Mouse (Mus musculus): ENCODE results near the gene Zfp865. TPM values are rescaled to one million over a fixed set of nuclear protein-coding genes. Genes with fewer than 3 reads are reported as not detected.
"Not testable (repeated sequence)": the region's sequence is repeated elsewhere in the genome, so short reads cannot be mapped to it uniquely, and the experiment has no call there.

Zfp865 gene
- polyA plus RNA-seq, 1 experiment = 52.4 TPM

- TF ChIP-seq CTCF (IDR thresholded peaks at IDR 0.05; ENCODE audit: borderline replicate concordance, extremely low read depth, insufficient read depth, insufficient read length) (no peak), POLR2A (IDR thresholded peaks at IDR 0.05; ENCODE audit: borderline replicate concordance, extremely low read depth, insufficient read depth, insufficient read length, poor library complexity, severe bottlenecking) (no peak)
- DNase-seq (ENCODE audit: low read depth) = no peak
These were observed 54.8 kb downstream of the Zfp865 start for GRCm38 (mm10) chr7:5074984-5075383.

GRCm38 (mm10) chr7:5076931-5077330, 56.8 kb downstream of the Zfp865 start:
- TF ChIP-seq CTCF (IDR thresholded peaks at IDR 0.05; ENCODE audit: borderline replicate concordance, extremely low read depth, insufficient read depth, insufficient read length) = no peak
- no peak for TF ChIP-seq POLR2A (IDR thresholded peaks at IDR 0.05; ENCODE audit: borderline replicate concordance, extremely low read depth, insufficient read depth, insufficient read length, poor library complexity, severe bottlenecking)
- no peak for DNase-seq (ENCODE audit: low read depth)

GRCm38 (mm10) chr7:5079365-5080009, 59.3 kb downstream of the Zfp865 start:
- DNase-seq (ENCODE audit: low read depth) = not testable (repeated sequence)

DNA sequence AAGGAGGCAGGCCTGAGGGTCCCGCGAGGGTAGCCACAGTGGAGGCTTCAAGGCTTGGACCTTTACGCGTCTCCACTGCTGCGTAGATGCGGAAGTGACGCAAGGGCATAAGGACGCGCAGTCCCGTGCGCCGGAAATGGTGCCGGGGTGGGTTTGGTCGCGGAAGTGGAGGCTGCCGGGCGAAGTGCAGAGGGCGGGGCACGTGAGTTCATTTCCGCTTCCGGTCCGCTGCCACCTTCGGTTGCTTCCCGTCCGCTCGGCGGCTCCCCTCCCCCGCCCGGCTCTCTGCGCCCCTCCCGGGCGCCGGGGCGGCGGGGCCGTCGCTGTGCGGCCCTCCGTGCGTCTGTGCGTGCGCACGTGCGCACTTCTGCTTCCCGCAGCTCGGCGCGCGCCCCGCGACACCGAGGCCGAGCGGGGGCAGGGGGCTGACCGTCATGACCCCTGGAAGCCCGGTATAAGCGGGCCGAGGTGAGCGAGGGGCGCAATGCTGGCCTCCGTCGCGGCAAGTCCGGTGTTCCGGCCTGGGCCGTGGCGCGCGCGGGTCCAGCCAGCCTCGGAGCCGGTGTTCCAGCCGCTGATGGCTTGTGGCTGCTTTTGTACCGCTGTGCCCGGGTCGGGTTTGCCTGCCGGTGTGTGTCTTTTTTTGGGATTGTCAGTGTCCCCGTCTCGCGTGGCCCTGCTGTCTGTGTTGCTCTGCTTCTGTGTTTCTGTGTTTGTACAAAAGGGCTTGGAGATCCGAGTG, 60.0 kb downstream of the Zfp865 start, which contains the start of gene Epn1:
TSS of gene Epn1 (plus strand) at position 226 of the 742 bp plus-strand sequence.
- TF ChIP-seq CTCF (IDR thresholded peaks at IDR 0.05; ENCODE audit: borderline replicate concordance, extremely low read depth, insufficient read depth, insufficient read length) (peak; percentile 1; the same call in 1 of the 2 replicates), POLR2A (IDR thresholded peaks at IDR 0.05; ENCODE audit: borderline replicate concordance, extremely low read depth, insufficient read depth, insufficient read length, poor library complexity, severe bottlenecking) (peak; percentile 55)
- DNase-seq (ENCODE audit: low read depth) = peak; percentile 99

DNA sequence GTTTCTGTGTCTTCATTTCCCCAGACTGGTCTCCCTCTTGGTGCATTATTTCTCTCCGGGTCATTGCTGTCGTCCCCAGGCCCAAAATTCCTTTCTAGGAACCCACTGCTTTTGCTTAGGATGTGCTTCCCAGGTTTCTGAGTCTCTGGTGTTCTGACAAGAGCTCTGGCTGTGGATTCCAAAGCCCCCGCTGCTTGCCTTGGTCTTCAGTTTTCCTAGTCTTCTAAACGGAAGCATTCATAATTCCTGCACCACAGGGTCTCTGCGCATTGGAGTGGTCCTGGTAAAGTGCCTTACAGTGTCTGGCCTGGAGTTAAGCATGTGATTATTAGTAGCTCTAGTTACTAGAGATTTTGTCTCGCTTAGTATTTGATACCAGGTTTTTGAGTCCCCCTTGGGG, 60.6 kb downstream of the Zfp865 start:
- TF ChIP-seq POLR2A (IDR thresholded peaks at IDR 0.05; ENCODE audit: borderline replicate concordance, extremely low read depth, insufficient read depth, insufficient read length, poor library complexity, severe bottlenecking) (no peak), CTCF (IDR thresholded peaks at IDR 0.05; ENCODE audit: borderline replicate concordance, extremely low read depth, insufficient read depth, insufficient read length) (no peak)
- no peak for DNase-seq (ENCODE audit: low read depth)

GRCm38 (mm10) chr7:5081241-5081640, 61.1 kb downstream of the Zfp865 start:
- no peak for DNase-seq (ENCODE audit: low read depth)

GRCm38 (mm10) chr7:5081939-5082338, 61.8 kb downstream of the Zfp865 start:
- TF ChIP-seq POLR2A (IDR thresholded peaks at IDR 0.05; ENCODE audit: borderline replicate concordance, extremely low read depth, insufficient read depth, insufficient read length, poor library complexity, severe bottlenecking) (no peak), CTCF (IDR thresholded peaks at IDR 0.05; ENCODE audit: borderline replicate concordance, extremely low read depth, insufficient read depth, insufficient read length) (no peak)
- no peak for DNase-seq (ENCODE audit: low read depth)

More at GRCm38 (mm10) chr7:5081241-5081640, 61.1 kb downstream of the Zfp865 start:
- no peak for TF ChIP-seq POLR2A (IDR thresholded peaks at IDR 0.05; ENCODE audit: borderline replicate concordance, extremely low read depth, insufficient read depth, insufficient read length, poor library complexity, severe bottlenecking)
- no peak for TF ChIP-seq CTCF (IDR thresholded peaks at IDR 0.05; ENCODE audit: borderline replicate concordance, extremely low read depth, insufficient read depth, insufficient read length)

DNA sequence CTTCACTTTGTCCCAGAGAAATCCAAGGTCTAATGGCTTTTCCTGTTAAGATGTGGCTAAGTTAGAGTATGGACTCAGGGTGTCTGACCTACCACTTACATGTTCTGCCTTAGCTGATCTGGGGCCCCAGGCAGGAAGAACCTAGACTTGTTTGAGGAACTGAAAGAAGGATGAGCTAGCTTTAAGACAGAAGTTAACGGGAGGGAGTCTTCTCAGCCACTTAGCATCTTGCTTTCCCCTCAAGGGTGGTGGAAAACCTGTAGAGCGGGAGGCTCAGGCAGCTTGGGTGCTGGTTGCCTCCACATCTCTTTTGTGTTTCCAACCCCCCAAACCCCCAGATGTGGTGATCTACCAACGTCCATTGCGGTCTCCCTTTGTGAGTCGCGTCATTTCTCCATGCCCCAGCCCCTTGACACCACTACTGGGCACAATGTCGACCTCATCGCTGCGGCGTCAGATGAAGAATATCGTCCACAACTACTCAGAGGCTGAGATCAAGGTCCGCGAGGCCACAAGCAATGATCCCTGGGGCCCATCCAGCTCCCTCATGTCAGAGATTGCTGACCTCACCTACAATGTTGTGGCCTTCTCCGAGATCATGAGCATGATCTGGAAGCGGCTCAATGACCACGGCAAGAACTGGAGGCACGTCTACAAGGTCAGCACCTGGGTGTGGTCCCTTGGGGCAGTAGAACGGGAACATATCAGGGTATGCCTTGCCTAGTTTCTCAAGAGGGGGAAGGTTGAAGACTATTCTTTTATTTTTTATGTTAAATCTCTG, 63.3 kb downstream of the Zfp865 start:
- TF ChIP-seq POLR2A (IDR thresholded peaks at IDR 0.05; ENCODE audit: borderline replicate concordance, extremely low read depth, insufficient read depth, insufficient read length, poor library complexity, severe bottlenecking) = no peak
- no peak for TF ChIP-seq CTCF (IDR thresholded peaks at IDR 0.05; ENCODE audit: borderline replicate concordance, extremely low read depth, insufficient read depth, insufficient read length)
- no peak for DNase-seq (ENCODE audit: low read depth)

DNA sequence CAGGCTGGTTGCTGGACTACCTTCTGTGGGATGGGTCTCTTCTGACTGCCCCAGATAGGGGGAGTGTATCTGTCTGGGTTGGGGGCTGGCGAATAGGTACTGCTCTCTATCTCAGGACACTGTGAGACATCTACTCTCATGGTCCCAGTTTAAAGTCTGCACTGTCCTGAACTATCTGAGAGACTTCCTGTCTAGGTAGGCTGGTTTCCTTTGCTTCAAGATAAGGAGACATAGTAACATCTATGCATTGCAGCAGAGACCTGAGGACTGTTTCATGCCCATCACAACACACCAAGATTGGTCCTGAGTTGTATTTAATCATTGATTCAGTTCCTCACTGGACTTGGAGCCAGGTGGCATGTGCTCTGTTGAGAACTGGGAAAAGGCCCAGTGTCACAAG, 65.3 kb downstream of the Zfp865 start:
- TF ChIP-seq POLR2A (IDR thresholded peaks at IDR 0.05; ENCODE audit: borderline replicate concordance, extremely low read depth, insufficient read depth, insufficient read length, poor library complexity, severe bottlenecking) = no peak
- no peak for TF ChIP-seq CTCF (IDR thresholded peaks at IDR 0.05; ENCODE audit: borderline replicate concordance, extremely low read depth, insufficient read depth, insufficient read length)
- no peak for DNase-seq (ENCODE audit: low read depth)

Other genes starting within 250 kb of the Zfp865 start
- gene Fam71e2, start 249.1 kb upstream of the Zfp865 start, polyA plus RNA-seq (2012; rRNA removed) = not detected in 2 replicates
- gene Il11, start 237.5 kb upstream of the Zfp865 start, polyA plus RNA-seq (2012; rRNA removed) = 0.16 and 0.38 TPM in 2 replicates
- gene Tmem190, start 237.4 kb upstream of the Zfp865 start, polyA plus RNA-seq (2012; rRNA removed) = not detected in 2 replicates
- gene Tmem238, start 230.7 kb upstream of the Zfp865 start, polyA plus RNA-seq (2012; rRNA removed) = 3.4 and 5.2 TPM in 2 replicates
- gene Rpl28, start 227.5 kb upstream of the Zfp865 start, polyA plus RNA-seq (2012; rRNA removed) = 271 and 404 TPM in 2 replicates
- 451 and 626 TPM in 2 replicates for gene Ube2s, start 207.8 kb upstream of the Zfp865 start, polyA plus RNA-seq (2012; rRNA removed)
- gene Shisa7, start 175.7 kb upstream of the Zfp865 start, polyA plus RNA-seq (2012; rRNA removed) = 145 and 170 TPM in 2 replicates
- gene Isoc2b, start 150.1 kb upstream of the Zfp865 start, polyA plus RNA-seq (2012; rRNA removed) = 2.6 and 3.3 TPM in 2 replicates
- gene Isoc2a, start 143.2 kb upstream of the Zfp865 start, polyA plus RNA-seq (2012; rRNA removed) = 6.7 and 9.0 TPM in 2 replicates
- 0.77 and 1.3 TPM in 2 replicates for gene Gm36210, start 113.9 kb upstream of the Zfp865 start, polyA plus RNA-seq (2012; rRNA removed)
- gene Zfp628, start 105.2 kb upstream of the Zfp865 start, polyA plus RNA-seq (2012; rRNA removed) = 16.7 and 21.7 TPM in 2 replicates
- gene Nat14, start 98.3 kb upstream of the Zfp865 start, polyA plus RNA-seq (2012; rRNA removed) = 27.3 and 27.9 TPM in 2 replicates
- 2.3 and 3.6 TPM in 2 replicates for gene Ssc5d, start 94.6 kb upstream of the Zfp865 start, polyA plus RNA-seq (2012; rRNA removed)
- gene Sbk2, start 56.0 kb upstream of the Zfp865 start, polyA plus RNA-seq (2012; rRNA removed) = 0.14 TPM in 2 replicates
- 1.1 and 2.0 TPM in 2 replicates for gene Sbk3, start 49.2 kb upstream of the Zfp865 start, polyA plus RNA-seq (2012; rRNA removed)
- gene Zfp579, start 24.2 kb upstream of the Zfp865 start, polyA plus RNA-seq (2012; rRNA removed) = 168 and 190 TPM in 2 replicates
- 11.9 and 18.0 TPM in 2 replicates for gene Zfp524, start 6.0 kb upstream of the Zfp865 start, polyA plus RNA-seq (2012; rRNA removed)
- gene Fiz1, start 5.7 kb upstream of the Zfp865 start, polyA plus RNA-seq (2012; rRNA removed) = 49.9 and 54.5 TPM in 2 replicates
- not detected in 2 replicates for gene Gm44973, start 4.9 kb upstream of the Zfp865 start, polyA plus RNA-seq (2012; rRNA removed)
- 41.4 and 47.8 TPM in 2 replicates for gene Ccdc106, start 177 bp downstream of the Zfp865 start, polyA plus RNA-seq (2012; rRNA removed)
- gene 4632433K11Rik, start 13.7 kb downstream of the Zfp865 start, polyA plus RNA-seq (2012; rRNA removed) = not detected in 2 replicates
- gene Zfp784, start 18.1 kb downstream of the Zfp865 start, polyA plus RNA-seq (2012; rRNA removed) = 6.8 and 7.6 TPM in 2 replicates
- 61.4 and 88.7 TPM in 2 replicates for gene Zfp580, start 31.2 kb downstream of the Zfp865 start, polyA plus RNA-seq (2012; rRNA removed)
- 404 and 431 TPM in 2 replicates for gene U2af2, start 41.8 kb downstream of the Zfp865 start, polyA plus RNA-seq (2012; rRNA removed)
- gene Epn1, start 59.9 kb downstream of the Zfp865 start, polyA plus RNA-seq (2012; rRNA removed) = 176 and 216 TPM in 2 replicates
- not detected in 2 replicates for gene Rfpl4, start 96.6 kb downstream of the Zfp865 start, polyA plus RNA-seq (2012; rRNA removed)
- gene Rasl2-9, start 105.6 kb downstream of the Zfp865 start, polyA plus RNA-seq (2012; rRNA removed) = 0.14 and 0.37 TPM in 2 replicates
- gene Vmn1r55, start 129.3 kb downstream of the Zfp865 start, polyA plus RNA-seq (2012; rRNA removed) = not detected in 2 replicates
- gene Vmn1r56, start 176.4 kb downstream of the Zfp865 start, polyA plus RNA-seq (2012; rRNA removed) = not detected in 2 replicates
- gene Vmn1r57, start 198.1 kb downstream of the Zfp865 start, polyA plus RNA-seq (2012; rRNA removed) = not detected in 2 replicates